Mouse (Mus musculus): ENCODE results near the gene Camk1d. TPM values are rescaled to one million over a fixed set of nuclear protein-coding genes. Genes with fewer than 3 reads are reported as not detected.
A peak's percentile ranks its signal among the peaks of the same experiment; 100 is the strongest.
"Not testable (repeated sequence)": the region's sequence is repeated elsewhere in the genome, so short reads cannot be mapped to it uniquely, and the experiment has no call there.

Gene Camk1d
- polyA plus RNA-seq, 1 experiment from 2014 or later = 11.3 TPM

DNA sequence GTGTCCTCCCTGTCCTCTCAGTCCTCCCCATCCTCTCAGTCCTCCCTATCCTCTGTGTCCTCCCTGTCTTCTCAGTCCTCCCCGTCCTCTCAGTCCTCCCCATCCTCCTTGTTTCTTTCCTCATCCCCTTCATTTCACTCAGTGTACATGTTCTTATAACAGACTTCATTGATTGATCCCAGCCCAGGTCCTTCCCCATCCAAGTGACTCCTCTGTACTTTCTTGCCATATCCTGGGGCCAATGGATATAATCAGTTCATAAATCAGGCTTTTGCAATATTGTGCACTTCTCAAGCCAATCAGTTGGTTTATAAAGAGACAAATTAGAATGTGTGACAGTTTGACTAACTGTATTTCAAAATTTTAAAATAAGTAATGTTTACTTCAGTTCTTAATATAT lies 112.3 kb downstream of the Camk1d start:
- no peaks in the 10 kb centered on the region for H3K36me3 ChIP-seq (ENCODE audit: control insufficient read depth, insufficient read depth, low read length)
- 0 out of 2 replicates have a peak, but pooled peaks have one; percentile 17 for ATAC-seq (ENCODE audit: insufficient read depth, low FRiP score)
- WGBS = 68% methylated on average over 1 of the region's 1 CpGs
- no peaks in the 10 kb centered on the region for H3K9me3 ChIP-seq (replicated peaks; ENCODE audit: control insufficient read depth, low read length)
- peak overlapping the region; percentile 69; the same call in 1 of the 2 replicates for H3K27ac ChIP-seq (ENCODE audit: low read length)
- no peak overlapping the region for H3K9ac ChIP-seq (ENCODE audit: low read length)
- H3K4me2 ChIP-seq (ENCODE audit: low read depth, low read length) = no peak overlapping the region
- no peak overlapping the region for H3K4me3 ChIP-seq (replicated peaks; ENCODE audit: low read length)
- peaks cover 23% of the 10 kb centered on the region for H3K4me1 ChIP-seq (ENCODE audit: control insufficient read depth, insufficient read depth, low read length)
- no peaks in the 10 kb centered on the region for H3K27me3 ChIP-seq (ENCODE audit: control insufficient read depth, insufficient read depth, low read length)

DNA sequence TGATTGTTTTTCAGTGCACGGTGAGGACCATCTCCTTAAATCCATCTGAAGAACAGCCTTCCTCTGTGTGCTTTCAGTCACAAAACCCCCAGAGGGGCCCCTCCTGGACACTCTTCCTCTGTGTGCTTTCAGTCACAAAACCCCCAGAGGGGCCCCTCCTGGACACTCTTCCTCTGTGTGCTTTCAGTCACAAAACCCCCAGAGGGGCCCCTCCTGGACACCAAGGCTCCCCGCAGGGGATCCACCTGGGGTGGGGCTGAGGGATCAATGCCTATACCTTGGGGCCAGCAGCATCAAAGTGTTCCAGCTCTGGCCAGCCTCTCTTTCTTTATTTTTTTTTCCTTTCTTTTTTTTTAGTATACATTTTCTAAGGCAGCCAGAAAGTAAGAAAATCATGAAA lies 113.1 kb downstream of the Camk1d start:
- H3K4me3 ChIP-seq (replicated peaks; ENCODE audit: low read length); H3K4me2 ChIP-seq (ENCODE audit: low read depth, low read length); H3K9ac ChIP-seq (ENCODE audit: low read length); H3K9me3 ChIP-seq (replicated peaks; ENCODE audit: control insufficient read depth, low read length); H3K27me3 ChIP-seq (ENCODE audit: control insufficient read depth, insufficient read depth, low read length); H3K36me3 ChIP-seq (ENCODE audit: control insufficient read depth, insufficient read depth, low read length): not testable (repeated sequence)
- 0% methylated on average over 2 of the region's 2 CpGs for WGBS
- ATAC-seq (ENCODE audit: insufficient read depth, low FRiP score) = peak; percentile 71
- H3K27ac ChIP-seq (ENCODE audit: low read length) = peak overlapping the region; percentile 69
- peaks cover 31% of the 10 kb centered on the region for H3K4me1 ChIP-seq (ENCODE audit: control insufficient read depth, insufficient read depth, low read length)

DNA sequence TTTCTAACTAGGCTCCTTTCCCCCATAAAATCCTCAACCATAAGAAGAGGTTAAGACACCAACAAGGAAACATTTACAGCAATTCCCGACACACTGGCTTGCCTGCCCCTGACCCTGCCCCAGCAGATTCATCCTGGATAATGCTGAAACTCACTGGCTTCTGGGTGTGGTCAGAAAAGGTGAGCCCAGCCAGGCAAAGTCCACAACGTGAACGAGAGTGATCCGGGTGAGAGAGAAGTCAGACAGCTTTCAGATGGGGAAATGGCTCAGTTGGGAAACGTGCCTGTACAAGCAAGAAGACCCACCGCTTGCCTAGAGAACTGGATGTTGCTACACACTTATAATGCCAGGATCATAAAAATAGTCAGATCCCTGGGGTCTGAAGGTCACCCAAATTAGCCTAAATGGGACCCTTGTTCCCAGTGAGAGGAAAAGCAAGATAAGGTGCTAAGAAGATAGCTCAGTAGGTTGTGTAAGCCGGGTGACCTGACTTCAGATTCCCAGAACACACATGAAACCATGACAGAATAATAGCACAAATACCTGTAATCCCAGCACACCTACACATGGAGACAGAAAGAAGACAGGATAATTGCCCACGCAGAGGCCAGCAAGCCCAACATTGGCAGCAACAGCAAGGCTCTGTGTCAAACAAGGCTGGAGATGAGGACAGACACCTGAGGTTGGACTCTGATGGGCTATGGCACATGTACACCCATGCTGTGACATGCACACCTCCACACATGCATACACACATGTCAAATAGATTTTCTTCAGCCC lies 113.9 kb downstream of the Camk1d start:
- H3K27ac ChIP-seq (ENCODE audit: low read length) = peak overlapping the region; percentile 69
- H3K4me2 ChIP-seq (ENCODE audit: low read depth, low read length) = no peak overlapping the region
- ATAC-seq (ENCODE audit: insufficient read depth, low FRiP score) = no peak; the same call in 1 of the 2 replicates
- no peaks in the 10 kb centered on the region for H3K9me3 ChIP-seq (replicated peaks; ENCODE audit: control insufficient read depth, low read length)
- no peaks in the 10 kb centered on the region for H3K36me3 ChIP-seq (ENCODE audit: control insufficient read depth, insufficient read depth, low read length)
- peaks cover 35% of the 10 kb centered on the region for H3K4me1 ChIP-seq (ENCODE audit: control insufficient read depth, insufficient read depth, low read length)
- WGBS = 49% methylated on average over 8 of the region's 8 CpGs
- no peak overlapping the region for H3K4me3 ChIP-seq (replicated peaks; ENCODE audit: low read length)
- H3K27me3 ChIP-seq (ENCODE audit: control insufficient read depth, insufficient read depth, low read length) = no peaks in the 10 kb centered on the region
- H3K9ac ChIP-seq (ENCODE audit: low read length) = no peak overlapping the region

DNA sequence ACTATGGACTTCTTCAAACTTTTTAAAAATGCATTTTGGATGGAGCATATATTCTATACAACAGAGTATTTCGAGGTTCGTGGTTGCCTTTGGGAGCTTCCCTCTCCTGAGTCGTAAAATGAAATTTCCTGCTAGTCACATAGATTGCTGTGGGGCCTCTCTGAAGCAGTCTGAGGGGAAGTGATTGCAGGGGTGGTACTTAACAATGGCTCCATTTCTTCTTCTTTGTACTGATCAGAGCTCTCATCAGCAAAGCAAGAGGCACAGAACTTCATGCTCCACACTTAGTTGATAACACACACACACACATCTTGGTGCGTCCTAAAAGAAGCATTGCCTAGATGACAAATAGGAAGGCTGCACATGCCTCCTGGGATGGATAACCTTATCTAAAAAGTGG lies 114.6 kb downstream of the Camk1d start:
- WGBS = 51% methylated on average over 4 of the region's 4 CpGs
- ATAC-seq (ENCODE audit: insufficient read depth, low FRiP score) = no peak
- no peaks in the 10 kb centered on the region for H3K9me3 ChIP-seq (replicated peaks; ENCODE audit: control insufficient read depth, low read length)
- H3K27me3 ChIP-seq (ENCODE audit: control insufficient read depth, insufficient read depth, low read length) = no peaks in the 10 kb centered on the region
- H3K9ac ChIP-seq (ENCODE audit: low read length) = no peak overlapping the region
- H3K4me1 ChIP-seq (ENCODE audit: control insufficient read depth, insufficient read depth, low read length) = peaks cover 34% of the 10 kb centered on the region
- no peak overlapping the region for H3K4me3 ChIP-seq (replicated peaks; ENCODE audit: low read length)
- no peak overlapping the region for H3K4me2 ChIP-seq (ENCODE audit: low read depth, low read length)
- no peaks in the 10 kb centered on the region for H3K36me3 ChIP-seq (ENCODE audit: control insufficient read depth, insufficient read depth, low read length)
- H3K27ac ChIP-seq (ENCODE audit: low read length) = peak overlapping the region; percentile 69

DNA sequence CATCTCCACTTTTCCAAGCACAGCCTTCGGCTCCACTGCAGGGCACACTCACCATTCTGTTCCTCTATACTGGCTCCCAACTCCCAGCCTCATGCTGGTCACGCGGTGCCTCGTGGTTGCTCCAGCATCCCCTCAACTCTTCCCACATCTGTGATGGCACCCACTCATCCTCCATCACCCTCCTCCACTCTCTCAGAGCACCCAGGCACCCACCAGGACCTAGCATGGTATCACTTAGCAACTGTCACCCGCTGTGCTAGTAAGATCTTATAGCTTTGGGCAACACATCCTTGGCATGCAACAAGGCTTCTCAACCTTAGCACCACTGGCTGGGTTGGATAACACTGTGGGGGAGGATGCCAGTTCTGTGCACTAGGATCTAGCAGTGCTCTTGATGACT lies 115.8 kb downstream of the Camk1d start:
- H3K9ac ChIP-seq (ENCODE audit: low read length) = no peak overlapping the region
- H3K4me2 ChIP-seq (ENCODE audit: low read depth, low read length) = no peak overlapping the region
- H3K27ac ChIP-seq (ENCODE audit: low read length) = no peak overlapping the region
- H3K9me3 ChIP-seq (replicated peaks; ENCODE audit: control insufficient read depth, low read length) = no peaks in the 10 kb centered on the region
- H3K4me1 ChIP-seq (ENCODE audit: control insufficient read depth, insufficient read depth, low read length) = peaks cover 34% of the 10 kb centered on the region
- no peak overlapping the region for H3K4me3 ChIP-seq (replicated peaks; ENCODE audit: low read length)
- ATAC-seq (ENCODE audit: insufficient read depth, low FRiP score) = no peak
- no peaks in the 10 kb centered on the region for H3K36me3 ChIP-seq (ENCODE audit: control insufficient read depth, insufficient read depth, low read length)
- WGBS = 96% methylated on average over 5 of the region's 5 CpGs
- H3K27me3 ChIP-seq (ENCODE audit: control insufficient read depth, insufficient read depth, low read length) = no peaks in the 10 kb centered on the region

DNA sequence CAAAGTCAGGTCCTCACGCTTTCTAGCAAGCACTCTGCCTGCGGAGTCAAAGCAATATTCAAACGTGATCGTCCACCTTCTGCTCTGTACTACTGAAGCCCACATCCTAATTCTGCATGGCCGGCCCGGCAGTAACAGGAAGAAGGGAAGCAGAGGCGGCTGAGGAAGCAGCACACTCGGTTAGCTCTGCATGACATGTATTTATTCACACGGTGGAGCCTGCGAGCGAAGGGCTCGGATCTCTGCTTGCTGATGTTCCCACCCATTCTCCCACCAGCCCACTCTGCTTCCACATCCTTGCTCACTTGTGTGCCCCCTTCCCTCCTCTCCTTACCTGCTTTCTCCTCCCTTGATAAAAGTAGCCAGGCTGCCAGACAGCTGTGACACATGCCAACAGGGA lies 117.4 kb downstream of the Camk1d start:
- Histone ChIP-seq H3K9me3 (replicated peaks; ENCODE audit: control insufficient read depth, low read length) (no peaks in the 10 kb centered on the region), H3K27ac (ENCODE audit: low read length) (peak overlapping the region; percentile 50; the same call in 1 of the 2 replicates), H3K4me1 (ENCODE audit: control insufficient read depth, insufficient read depth, low read length) (peaks cover 32% of the 10 kb centered on the region), H3K4me3 (replicated peaks; ENCODE audit: low read length) (no peak overlapping the region), H3K9ac (ENCODE audit: low read length) (0 out of 2 replicates have a peak overlapping the region, but pooled peaks have one; percentile 30), H3K36me3 (ENCODE audit: control insufficient read depth, insufficient read depth, low read length) (no peaks in the 10 kb centered on the region), H3K4me2 (ENCODE audit: low read depth, low read length) (no peak overlapping the region), H3K27me3 (ENCODE audit: control insufficient read depth, insufficient read depth, low read length) (no peaks in the 10 kb centered on the region)
- no peak for ATAC-seq (ENCODE audit: insufficient read depth, low FRiP score)
- WGBS = 32% methylated on average over 12 of the region's 12 CpGs

DNA sequence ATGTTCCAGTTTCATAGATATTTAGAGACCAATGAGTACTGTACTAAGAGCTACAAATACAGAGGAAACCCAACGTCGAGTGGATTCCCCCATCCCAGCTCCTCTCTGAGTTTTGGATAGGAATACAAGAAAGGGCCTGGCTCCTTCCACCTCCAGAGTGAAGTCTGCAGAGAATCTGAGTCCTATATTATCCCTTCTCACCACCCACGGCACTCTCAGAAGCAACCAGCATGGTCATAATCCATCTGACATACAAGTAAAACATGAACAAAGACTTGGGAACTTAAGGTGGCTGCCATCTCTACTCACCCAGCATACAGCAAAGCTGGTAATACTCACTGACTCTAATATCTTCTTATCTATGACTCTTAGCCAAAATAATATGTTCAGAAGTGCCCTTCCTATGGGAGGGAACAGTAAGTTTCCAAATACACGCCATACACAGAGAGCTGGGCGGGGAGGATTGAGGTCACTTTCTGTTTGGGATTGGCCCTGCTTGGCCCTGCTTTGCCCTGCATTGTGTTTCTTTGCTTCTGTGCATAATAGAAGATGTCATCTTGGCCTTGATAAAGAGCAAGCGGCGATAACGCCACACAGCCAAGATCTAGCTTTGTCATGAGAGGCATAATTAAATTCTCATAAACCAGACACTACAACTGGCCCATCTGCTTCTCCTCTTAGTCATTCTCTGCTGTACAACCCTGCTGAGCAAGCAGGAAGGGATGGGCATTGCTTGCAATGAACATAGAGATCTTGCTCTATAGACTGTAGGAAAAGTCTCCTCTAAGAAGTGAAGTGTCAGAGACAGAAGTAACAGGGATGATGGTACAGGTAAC lies 118.7 kb downstream of the Camk1d start:
- 74% methylated on average over 8 of the region's 8 CpGs for WGBS
- H3K4me2 ChIP-seq (ENCODE audit: low read depth, low read length) = no peak overlapping the region
- H3K4me1 ChIP-seq (ENCODE audit: control insufficient read depth, insufficient read depth, low read length) = peaks cover 19% of the 10 kb centered on the region; the same call in 1 of the 2 replicates
- peak overlapping the region; percentile 34 for H3K27ac ChIP-seq (ENCODE audit: low read length)
- ATAC-seq (ENCODE audit: insufficient read depth, low FRiP score) = no peak
- H3K9ac ChIP-seq (ENCODE audit: low read length) = no peak overlapping the region
- no peaks in the 10 kb centered on the region for H3K9me3 ChIP-seq (replicated peaks; ENCODE audit: control insufficient read depth, low read length)
- no peak overlapping the region for H3K4me3 ChIP-seq (replicated peaks; ENCODE audit: low read length)
- no peaks in the 10 kb centered on the region for H3K36me3 ChIP-seq (ENCODE audit: control insufficient read depth, insufficient read depth, low read length)
- H3K27me3 ChIP-seq (ENCODE audit: control insufficient read depth, insufficient read depth, low read length) = no peaks in the 10 kb centered on the region

DNA sequence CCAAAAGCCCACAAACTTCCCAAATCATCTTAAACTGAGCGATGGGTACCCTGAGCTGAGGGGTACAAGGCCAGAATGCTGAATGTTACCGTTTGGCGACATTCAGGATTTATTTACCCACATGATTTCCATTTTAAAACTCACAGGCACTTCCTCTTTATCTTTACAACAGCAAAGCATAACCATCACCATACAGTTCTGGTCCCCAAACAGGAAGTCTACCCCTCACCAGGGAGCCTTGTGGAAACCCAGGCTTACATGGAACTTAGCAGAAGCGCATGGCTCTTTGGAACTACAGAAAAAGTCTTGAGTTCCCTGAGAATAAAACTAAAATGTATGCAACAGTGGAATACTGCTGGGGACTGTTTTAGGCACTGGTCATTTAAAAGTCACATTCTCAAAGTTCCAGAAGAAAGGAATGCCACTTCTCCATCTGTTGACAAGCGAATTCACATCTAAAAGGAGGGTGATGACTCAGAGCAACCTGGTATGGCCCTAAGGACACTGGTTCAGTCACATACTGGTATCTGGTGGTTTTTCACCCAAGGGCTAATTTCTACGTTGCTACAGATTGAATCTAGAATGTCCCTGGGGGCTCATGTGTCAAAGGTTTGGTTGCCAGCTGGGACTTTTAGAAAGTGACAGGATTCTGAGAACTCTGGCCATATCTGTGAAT lies 121.7 kb downstream of the Camk1d start:
- H3K4me2 ChIP-seq (ENCODE audit: low read depth, low read length) = no peak overlapping the region
- no peaks in the 10 kb centered on the region for H3K27me3 ChIP-seq (ENCODE audit: control insufficient read depth, insufficient read depth, low read length)
- 0 out of 2 replicates have a peak, but pooled peaks cover 15% of the 10 kb centered on the region for H3K4me1 ChIP-seq (ENCODE audit: control insufficient read depth, insufficient read depth, low read length)
- no peaks in the 10 kb centered on the region for H3K9me3 ChIP-seq (replicated peaks; ENCODE audit: control insufficient read depth, low read length)
- no peak overlapping the region for H3K4me3 ChIP-seq (replicated peaks; ENCODE audit: low read length)
- no peak overlapping the region for H3K27ac ChIP-seq (ENCODE audit: low read length)
- no peak for ATAC-seq (ENCODE audit: insufficient read depth, low FRiP score)
- H3K36me3 ChIP-seq (ENCODE audit: control insufficient read depth, insufficient read depth, low read length) = no peaks in the 10 kb centered on the region
- 82% methylated on average over 6 of the region's 6 CpGs for WGBS
- no peak overlapping the region for H3K9ac ChIP-seq (ENCODE audit: low read length)

All from stomach, embryonic 16.5 days (tissue).